Mouse (Mus musculus): ENCODE data around the gene Kcnh7. TPM values are rescaled to one million over a fixed set of nuclear protein-coding genes. Genes with fewer than 3 reads are reported as not detected.

Kcnh7 gene
- polyA plus RNA-seq, 1 experiment, result not detected

DNA sequence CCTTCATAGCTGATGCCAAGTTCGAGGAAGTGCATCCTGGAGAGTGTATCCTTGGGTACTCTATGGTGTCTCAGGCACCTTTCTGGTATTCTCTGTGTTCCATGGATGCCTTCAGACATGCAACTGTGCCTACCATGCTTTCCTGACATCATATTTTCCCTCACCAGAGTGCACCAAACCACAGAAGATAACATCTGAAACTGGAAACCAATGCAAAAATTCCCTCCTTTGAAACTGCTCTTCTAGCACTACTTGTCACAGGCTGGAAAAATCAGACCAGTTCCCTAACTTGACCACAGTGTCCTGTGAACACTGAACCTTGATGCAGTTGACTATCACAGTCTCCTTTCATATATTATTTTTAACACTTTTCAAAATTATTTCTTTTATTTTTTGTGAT is 474.5 kb downstream of the Kcnh7 start:
- Histone ChIP-seq H3K27ac (ENCODE audit: insufficient read depth, low read length) (no peak overlapping the region), H3K4me3 (ENCODE audit: low read depth, low read length) (no peak overlapping the region), H3K9ac (ENCODE audit: low read depth, poor library complexity, severe bottlenecking) (no peak overlapping the region), H3K4me1 (ENCODE audit: control insufficient read depth, insufficient read depth, low read length) (no peaks in the 10 kb centered on the region), H3K36me3 (ENCODE audit: control insufficient read depth, insufficient read depth, low read length, poor library complexity, severe bottlenecking) (no peaks in the 10 kb centered on the region), H3K9me3 (replicated peaks; ENCODE audit: control insufficient read depth, insufficient read depth, low read length, poor library complexity, severe bottlenecking) (no peaks in the 10 kb centered on the region), H3K27me3 (ENCODE audit: control insufficient read depth, insufficient read depth, low read length, poor library complexity, severe bottlenecking) (no peaks in the 10 kb centered on the region)
- TF ChIP-seq EP300 (IDR thresholded peaks at IDR 0.05; ENCODE audit: insufficient read depth, low read depth, low read length) (no peak), POLR2A (IDR thresholded peaks at IDR 0.05; ENCODE audit: insufficient read depth, low read length) (no peak), CTCF (IDR thresholded peaks at IDR 0.05; ENCODE audit: low read depth, low read length) (no peak)

DNA sequence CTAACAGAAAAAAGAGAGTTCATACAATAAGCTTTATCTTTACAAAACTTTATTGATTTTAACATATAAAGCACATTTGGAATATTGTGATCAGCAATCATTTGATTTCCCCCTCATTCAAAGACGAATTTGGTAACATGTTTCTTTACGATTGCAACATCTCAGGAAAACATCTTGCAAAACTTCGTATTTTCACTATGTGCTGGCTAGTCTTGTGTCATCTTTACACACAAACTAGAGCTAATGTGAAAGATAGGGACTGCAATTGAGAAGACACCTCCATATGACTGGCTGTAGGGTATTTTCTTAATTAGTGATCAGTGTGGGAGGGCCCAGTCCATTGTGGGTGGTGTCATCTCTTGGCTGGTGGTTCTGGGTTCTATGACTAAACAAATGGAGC is 477.8 kb downstream of the Kcnh7 start:
- Histone ChIP-seq H3K9me3 (replicated peaks; ENCODE audit: control insufficient read depth, insufficient read depth, low read length, poor library complexity, severe bottlenecking) (no peaks in the 10 kb centered on the region), H3K9ac (ENCODE audit: low read depth, poor library complexity, severe bottlenecking) (no peak overlapping the region), H3K27ac (ENCODE audit: insufficient read depth, low read length) (no peak overlapping the region), H3K36me3 (ENCODE audit: control insufficient read depth, insufficient read depth, low read length, poor library complexity, severe bottlenecking) (no peaks in the 10 kb centered on the region), H3K27me3 (ENCODE audit: control insufficient read depth, insufficient read depth, low read length, poor library complexity, severe bottlenecking) (no peaks in the 10 kb centered on the region), H3K4me1 (ENCODE audit: control insufficient read depth, insufficient read depth, low read length) (no peaks in the 10 kb centered on the region), H3K4me3 (ENCODE audit: low read depth, low read length) (no peak overlapping the region)
- no peak for TF ChIP-seq EP300 (IDR thresholded peaks at IDR 0.05; ENCODE audit: insufficient read depth, low read depth, low read length)
- no peak for TF ChIP-seq POLR2A (IDR thresholded peaks at IDR 0.05; ENCODE audit: insufficient read depth, low read length)
- no peak for TF ChIP-seq CTCF (IDR thresholded peaks at IDR 0.05; ENCODE audit: low read depth, low read length)

DNA sequence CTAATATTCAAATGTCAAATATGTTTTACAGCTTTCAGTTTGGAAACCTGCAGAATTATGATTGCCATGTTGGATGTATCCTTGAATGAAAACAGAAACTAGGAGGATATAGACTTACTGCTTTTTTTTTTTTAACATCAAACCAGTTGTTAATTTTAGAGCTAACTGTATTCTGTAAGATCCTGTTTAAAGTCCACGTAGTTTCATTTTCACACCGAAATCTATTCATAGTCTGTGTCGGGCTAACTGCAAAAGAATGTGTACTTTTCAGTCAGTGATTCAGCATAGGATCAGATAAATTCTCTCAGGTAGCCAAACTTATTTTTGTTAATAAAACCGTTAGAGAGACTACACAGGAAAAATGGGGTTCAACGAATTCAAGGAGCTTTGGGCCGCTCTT is 498.2 kb downstream of the Kcnh7 start:
- no peaks in the 10 kb centered on the region for H3K4me1 ChIP-seq (ENCODE audit: control insufficient read depth, insufficient read depth, low read length)
- H3K27ac ChIP-seq (ENCODE audit: insufficient read depth, low read length), result no peak overlapping the region
- H3K9me3 ChIP-seq (replicated peaks; ENCODE audit: control insufficient read depth, insufficient read depth, low read length, poor library complexity, severe bottlenecking), result no peaks in the 10 kb centered on the region
- H3K9ac ChIP-seq (ENCODE audit: low read depth, poor library complexity, severe bottlenecking), result no peak overlapping the region
- no peak for TF ChIP-seq EP300 (IDR thresholded peaks at IDR 0.05; ENCODE audit: insufficient read depth, low read depth, low read length)
- no peaks in the 10 kb centered on the region for H3K27me3 ChIP-seq (ENCODE audit: control insufficient read depth, insufficient read depth, low read length, poor library complexity, severe bottlenecking)
- no peaks in the 10 kb centered on the region for H3K36me3 ChIP-seq (ENCODE audit: control insufficient read depth, insufficient read depth, low read length, poor library complexity, severe bottlenecking)
- no peak overlapping the region for H3K4me3 ChIP-seq (ENCODE audit: low read depth, low read length)

DNA sequence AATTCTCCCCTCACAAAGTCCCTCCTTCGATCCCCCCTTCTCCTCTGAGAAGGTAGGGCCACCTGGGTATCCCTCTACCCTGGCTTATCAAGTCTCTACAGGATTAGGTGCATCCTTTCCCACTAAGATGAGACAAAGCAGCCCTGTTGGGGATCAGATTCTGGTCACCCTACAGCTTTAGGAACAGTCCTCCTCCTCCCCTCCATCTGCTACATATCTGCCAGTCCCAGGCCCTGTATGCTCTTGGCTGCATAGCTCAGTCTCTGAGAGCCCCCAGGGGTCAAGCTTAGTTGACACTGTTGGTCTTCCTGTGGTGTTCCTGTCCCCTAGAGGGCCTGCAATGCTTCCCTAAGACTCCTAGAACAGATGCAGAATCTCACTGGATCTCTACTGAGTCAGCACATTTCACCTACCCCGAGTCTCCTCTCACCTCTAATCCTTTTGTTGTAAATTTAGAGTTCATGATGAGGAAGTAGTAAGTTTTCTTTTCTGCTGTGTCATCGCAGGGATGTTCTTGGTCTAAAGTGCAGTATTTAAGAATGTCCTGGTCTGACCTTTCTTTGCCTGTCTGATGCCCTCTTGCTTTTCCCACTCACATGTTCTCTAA is 499.0 kb downstream of the Kcnh7 start:
- Histone ChIP-seq H3K27me3 (ENCODE audit: control insufficient read depth, insufficient read depth, low read length, poor library complexity, severe bottlenecking) (no peaks in the 10 kb centered on the region), H3K4me3 (ENCODE audit: low read depth, low read length) (no peak overlapping the region), H3K9ac (ENCODE audit: low read depth, poor library complexity, severe bottlenecking) (no peak overlapping the region), H3K36me3 (ENCODE audit: control insufficient read depth, insufficient read depth, low read length, poor library complexity, severe bottlenecking) (no peaks in the 10 kb centered on the region), H3K9me3 (replicated peaks; ENCODE audit: control insufficient read depth, insufficient read depth, low read length, poor library complexity, severe bottlenecking) (no peaks in the 10 kb centered on the region), H3K27ac (ENCODE audit: insufficient read depth, low read length) (no peak overlapping the region), H3K4me1 (ENCODE audit: control insufficient read depth, insufficient read depth, low read length) (no peaks in the 10 kb centered on the region)
- TF ChIP-seq EP300 (IDR thresholded peaks at IDR 0.05; ENCODE audit: insufficient read depth, low read depth, low read length) (no peak), CTCF (IDR thresholded peaks at IDR 0.05; ENCODE audit: low read depth, low read length) (no peak), POLR2A (IDR thresholded peaks at IDR 0.05; ENCODE audit: insufficient read depth, low read length) (no peak)

DNA sequence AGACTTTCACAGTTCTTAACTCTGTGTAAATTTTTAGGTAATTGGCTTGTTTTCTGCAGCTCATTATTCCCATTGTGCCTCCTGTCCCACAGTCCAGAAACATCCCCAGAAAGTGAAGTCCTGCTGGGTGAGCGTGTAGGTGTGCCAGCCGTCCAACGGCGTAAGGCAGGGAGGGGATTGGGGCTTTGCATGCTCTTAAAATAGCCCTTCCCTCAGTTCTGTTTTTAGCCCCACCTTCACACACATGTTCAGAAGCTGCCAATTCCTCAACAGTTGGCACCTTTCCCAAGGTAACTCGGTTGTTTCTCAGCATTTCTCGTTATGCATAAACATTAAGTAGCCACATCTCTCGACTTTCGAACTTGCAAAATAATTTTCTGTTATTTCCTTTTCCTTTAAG is 502.4 kb downstream of the Kcnh7 start:
- TF ChIP-seq EP300 (IDR thresholded peaks at IDR 0.05; ENCODE audit: insufficient read depth, low read depth, low read length) (no peak), CTCF (IDR thresholded peaks at IDR 0.05; ENCODE audit: low read depth, low read length) (no peak), POLR2A (IDR thresholded peaks at IDR 0.05; ENCODE audit: insufficient read depth, low read length) (no peak)
- Histone ChIP-seq H3K4me1 (ENCODE audit: control insufficient read depth, insufficient read depth, low read length) (no peaks in the 10 kb centered on the region), H3K9me3 (replicated peaks; ENCODE audit: control insufficient read depth, insufficient read depth, low read length, poor library complexity, severe bottlenecking) (no peaks in the 10 kb centered on the region), H3K27ac (ENCODE audit: insufficient read depth, low read length) (no peak overlapping the region), H3K27me3 (ENCODE audit: control insufficient read depth, insufficient read depth, low read length, poor library complexity, severe bottlenecking) (no peaks in the 10 kb centered on the region), H3K36me3 (ENCODE audit: control insufficient read depth, insufficient read depth, low read length, poor library complexity, severe bottlenecking) (no peaks in the 10 kb centered on the region), H3K4me3 (ENCODE audit: low read depth, low read length) (no peak overlapping the region), H3K9ac (ENCODE audit: low read depth, poor library complexity, severe bottlenecking) (no peak overlapping the region)

DNA sequence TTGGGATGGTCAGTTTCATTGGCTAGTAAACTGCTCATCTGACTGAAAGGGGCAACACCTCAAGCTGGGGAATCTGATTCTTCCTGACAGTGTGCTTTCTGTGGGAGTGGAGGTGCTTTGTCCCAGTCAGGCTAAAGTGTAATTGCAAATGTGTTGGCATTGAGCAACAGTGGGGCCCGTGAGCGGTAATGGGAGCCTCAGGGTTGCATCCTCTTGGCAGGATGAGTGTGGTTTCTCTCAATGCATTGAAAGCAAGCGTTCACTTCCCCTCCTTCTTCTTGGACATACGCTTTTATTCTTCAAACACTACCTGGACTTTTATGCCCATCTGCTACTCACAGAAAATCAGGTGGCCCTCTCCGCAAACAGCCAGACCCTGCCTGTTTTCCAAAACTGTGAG is 511.3 kb downstream of the Kcnh7 start:
- Histone ChIP-seq H3K9ac (ENCODE audit: low read depth, poor library complexity, severe bottlenecking) (no peak overlapping the region), H3K4me3 (ENCODE audit: low read depth, low read length) (no peak overlapping the region), H3K4me1 (ENCODE audit: control insufficient read depth, insufficient read depth, low read length) (no peaks in the 10 kb centered on the region), H3K36me3 (ENCODE audit: control insufficient read depth, insufficient read depth, low read length, poor library complexity, severe bottlenecking) (no peaks in the 10 kb centered on the region), H3K27me3 (ENCODE audit: control insufficient read depth, insufficient read depth, low read length, poor library complexity, severe bottlenecking) (no peaks in the 10 kb centered on the region), H3K9me3 (replicated peaks; ENCODE audit: control insufficient read depth, insufficient read depth, low read length, poor library complexity, severe bottlenecking) (no peaks in the 10 kb centered on the region), H3K27ac (ENCODE audit: insufficient read depth, low read length) (no peak overlapping the region)
- TF ChIP-seq POLR2A (IDR thresholded peaks at IDR 0.05; ENCODE audit: insufficient read depth, low read length) (no peak), EP300 (IDR thresholded peaks at IDR 0.05; ENCODE audit: insufficient read depth, low read depth, low read length) (no peak), CTCF (IDR thresholded peaks at IDR 0.05; ENCODE audit: low read depth, low read length) (no peak)
